Mouse (Mus musculus) stomach, adult 2 months (tissue): ENCODE measurements around the gene Fam78a. TPM values are rescaled to one million over a fixed set of nuclear protein-coding genes. Genes with fewer than 3 reads are reported as not detected.

ENCODE experiments used
- polyA plus RNA-seq: library from polyadenylated mRNA; depleted of rRNA; stranded (reverse); fragments of >200 nt; gene quantifications from 2 replicates; pipeline ENCODE4 v1.2.3, GENCODE M21; 2012; rRNA removed

Gene Fam78a
- polyA plus RNA-seq, result 0.41 and 0.57 TPM in 2 replicates

GRCm38 (mm10) chr2:32084111-32084871, at the start of gene Fam78a:
TSS of gene Fam78a (minus strand) at chr2:32084857.

DNA sequence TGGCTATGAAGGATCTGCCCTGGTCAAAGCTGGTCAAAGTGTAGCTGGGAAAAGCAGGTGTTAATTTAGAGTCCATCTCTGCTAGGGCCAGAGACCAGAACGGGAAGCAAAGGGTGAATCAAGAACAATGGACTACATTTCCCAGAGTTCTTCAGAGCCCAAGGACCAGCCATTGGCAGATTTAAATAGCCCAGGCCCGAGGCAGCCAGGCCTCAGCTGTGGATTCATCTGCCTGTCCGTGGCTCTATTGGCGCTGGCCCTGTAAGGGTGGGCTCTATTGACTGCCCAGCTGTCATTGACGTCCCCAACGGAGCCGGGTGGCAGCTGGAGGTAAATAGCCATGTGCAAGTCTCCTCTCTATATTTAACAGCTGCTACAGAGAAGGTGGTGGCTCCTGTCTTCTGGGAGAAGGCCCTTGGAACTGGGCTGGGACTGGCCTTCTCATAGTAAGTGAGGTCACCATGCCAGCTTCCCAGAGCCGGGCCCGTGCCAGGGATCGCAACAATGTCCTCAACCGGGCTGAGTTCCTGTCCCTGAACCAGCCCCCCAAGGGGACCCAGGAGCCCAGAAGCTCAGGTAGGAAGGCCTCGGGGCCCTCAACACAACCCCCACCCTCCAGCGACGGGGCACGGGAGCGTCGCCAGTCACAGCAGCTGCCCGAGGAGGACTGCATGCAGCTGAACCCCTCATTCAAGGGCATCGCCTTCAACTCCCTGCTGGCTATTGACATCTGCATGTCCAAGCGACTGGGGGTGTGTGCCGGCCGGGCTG, 10.9 kb upstream of the Fam78a start, which contains the start of gene Plpp7:
Gene Plpp7, plus strand, starts transcription at position 178 of the 771 bp plus-strand sequence.

Other genes with a start within 250 kb of the Fam78a start
- gene Fibcd1, start 238.9 kb downstream of the Fam78a start, polyA plus RNA-seq, result 0.05 and 0.11 TPM in 2 replicates
- 0.86 and 1.4 TPM in 2 replicates for gene Lamc3, start 197.6 kb downstream of the Fam78a start, polyA plus RNA-seq
- gene Aif1l, start 134.7 kb downstream of the Fam78a start, polyA plus RNA-seq, result 2.1 and 9.8 TPM in 2 replicates
- gene Nup214, start 110.4 kb downstream of the Fam78a start, polyA plus RNA-seq, result 18.2 and 19.7 TPM in 2 replicates
- gene Plpp7, start 10.7 kb upstream of the Fam78a start, polyA plus RNA-seq, result 3.8 and 5.5 TPM in 2 replicates
- gene Prrc2b, start 66.2 kb upstream of the Fam78a start, polyA plus RNA-seq, result 16.4 and 19.9 TPM in 2 replicates
- 9.7 and 9.8 TPM in 2 replicates for gene Pomt1, start 151.7 kb upstream of the Fam78a start, polyA plus RNA-seq
- gene Uck1, start 175.3 kb upstream of the Fam78a start, polyA plus RNA-seq, result 21.3 and 24.4 TPM in 2 replicates
- gene Golga2, start 202.5 kb upstream of the Fam78a start, polyA plus RNA-seq, result 22.5 and 23.4 TPM in 2 replicates
- 114 and 127 TPM in 2 replicates for gene Swi5, start 203.2 kb upstream of the Fam78a start, polyA plus RNA-seq